Mouse (Mus musculus) midbrain, postnatal 0 days (tissue): ENCODE measurements around the gene Stkld1. TPM values are rescaled to one million over a fixed set of nuclear protein-coding genes. Genes with fewer than 3 reads are reported as not detected.

Experiments
- ATAC-seq: fragments of 200-750 bp; cut with Nextera tagmentation; 2 replicates; pipeline ENCODE4 v1.8.0; 2017; ENCODE audit warnings: moderate number of reproducible peaks, mild to moderate bottlenecking, moderate TSS enrichment, moderate library complexity; ENCODE audit not compliant: low FRiP score
- DNase-seq: peaks from one replicate; pipeline ENCODE4 v3.0.0-alpha.2; 2015; ENCODE audit warnings: low spot score
- H3K27ac ChIP-seq: fragments of 300-500 bp; sonication (generic); 2 replicates; pipeline ENCODE4 v1.5.1; 2014; ENCODE audit warnings: low read depth, mild to moderate bottlenecking, low read length, mixed read lengths
- H3K27me3 ChIP-seq: fragments of 300-500 bp; sonication (generic); 2 replicates; pipeline ENCODE4 v1.6.1; 2014; ENCODE audit warnings: low read length, control low read depth, mixed read lengths; ENCODE audit not compliant: insufficient read depth
- H3K36me3 ChIP-seq: fragments of 300-500 bp; sonication (generic); 2 replicates; pipeline ENCODE4 v1.6.1; 2014; ENCODE audit warnings: low read length, control low read depth, mixed read lengths; ENCODE audit not compliant: insufficient read depth
- H3K4me1 ChIP-seq: fragments of 300-500 bp; sonication (generic); 2 replicates; pipeline ENCODE4 v1.6.1; 2014; ENCODE audit warnings: mild to moderate bottlenecking, control low read depth, antibody characterized with exemption, low read length, mixed read lengths; ENCODE audit not compliant: insufficient read depth
- H3K4me2 ChIP-seq: fragments of 300-500 bp; sonication (generic); 2 replicates; pipeline ENCODE4 v1.6.1; 2014; ENCODE audit warnings: low read depth, mild to moderate bottlenecking, low read length, mixed read lengths; ENCODE audit not compliant: poor library complexity, severe bottlenecking
- H3K4me3 ChIP-seq: fragments of 300-500 bp; sonication (generic); 2 replicates; pipeline ENCODE4 v1.5.1; 2014; ENCODE audit warnings: low read depth, mild to moderate bottlenecking, low read length, moderate library complexity
- H3K9ac ChIP-seq: fragments of 300-500 bp; sonication (generic); replicated peaks from 2 replicates; pipeline ENCODE4 v1.6.1; 2014; ENCODE audit warnings: mild to moderate bottlenecking, low read length, moderate library complexity, mixed read lengths; ENCODE audit not compliant: poor library complexity, severe bottlenecking
- H3K9me3 ChIP-seq: fragments of 300-500 bp; sonication (generic); 2 replicates; pipeline ENCODE4 v1.6.1; 2016; ENCODE audit warnings: low read length, control low read depth
- CTCF ChIP-seq: IDR thresholded peaks from 2 replicates; pipeline ENCODE4 v1.5.1; 2016; ENCODE audit warnings: antibody characterized with exemption, mild to moderate bottlenecking
- WGBS: fragments of 180-500 bp; shearing (Covaris S2); extraction: QIAGEN DNeasy Blood & Tissue Kit; methylation state at CpG from one replicate; pipeline ENCODE4 v1.1.7; 2014; 5-methylcytosine and 5-hydroxymethylcytosine counted together
- polyA plus RNA-seq: library from polyadenylated mRNA; unstranded; fragments of >200 nt; fragmentation: Nextera tagmentation; extraction: Ambion mirVana; gene quantifications from 2 replicates; pipeline ENCODE4 v1.2.1, GENCODE M21; 2015
- total RNA-seq: library from RNA; depleted of rRNA; stranded (reverse); fragments of >200 nt; gene quantifications from 2 replicates; pipeline ENCODE4 v1.2.3, GENCODE M21; 2014

The Stkld1 gene
- total and polyA plus RNA-seq, 2 experiments from 2014 or later, result 0.11 to 0.33 TPM

- TF ChIP-seq CTCF, result peak; percentile 57
- Histone ChIP-seq H3K4me1 (peaks cover 14% of the 10 kb centered on the region; the same call in 1 of the 2 replicates), H3K27ac (peak overlapping the region; percentile 94; the same call in 1 of the 2 replicates), H3K27me3 (no peaks in the 10 kb centered on the region), H3K9me3 (no peaks in the 10 kb centered on the region), H3K4me3 (peak overlapping the region; percentile 83), H3K36me3 (peaks cover 44% of the 10 kb centered on the region), H3K4me2 (peak overlapping the region; percentile 82), H3K9ac (peak overlapping the region; percentile 77)
- ATAC-seq (no peak), DNase-seq (no peak)
Observed at GRCm38 (mm10) chr2:26909387-26909784, 24.5 kb upstream of the Stkld1 start.

- H3K36me3 ChIP-seq, result peaks cover 44% of the 10 kb centered on the region
- WGBS, result under 1% methylated on average over 61 of the region's 74 CpGs
- TF ChIP-seq CTCF, result no peak
- peak within 1 kb of the TSS; percentile 83 for H3K4me3 ChIP-seq
- H3K4me1 ChIP-seq, result peaks cover 17% of the 10 kb centered on the region
- H3K27ac ChIP-seq, result peak within 1 kb of the TSS; percentile 94
- DNase-seq (peak; percentile 99), ATAC-seq (peak; percentile 90)
- H3K4me2 ChIP-seq, result peak within 1 kb of the TSS; percentile 96
- peak within 1 kb of the TSS; percentile 94 for H3K9ac ChIP-seq
- no peaks in the 10 kb centered on the region for H3K9me3 ChIP-seq
- H3K27me3 ChIP-seq, result no peaks in the 10 kb centered on the region
Observed at GRCm38 (mm10) chr2:26910124-26910993, 23.5 kb upstream of the Stkld1 start, which contains the start of the genes Med22 and Rpl7a. Med22 (minus strand) TSS chr2:26910677. Rpl7a (plus strand) TSS chr2:26910764.

GRCm38 (mm10) chr2:26910994-26911765 is 22.7 kb upstream of the Stkld1 start:
- peak overlapping the region; percentile 94 for H3K27ac ChIP-seq
- H3K4me1 ChIP-seq, result peaks cover 22% of the 10 kb centered on the region
- H3K9me3 ChIP-seq, result no peaks in the 10 kb centered on the region
- H3K27me3 ChIP-seq, result no peaks in the 10 kb centered on the region
- DNase-seq, result peak; percentile 85
- H3K9ac ChIP-seq, result peak overlapping the region; percentile 94
- peak overlapping the region; percentile 96 for H3K4me2 ChIP-seq
- H3K36me3 ChIP-seq, result peaks cover 37% of the 10 kb centered on the region
- peak; percentile 76 for ATAC-seq
- under 1% methylated on average over 33 of the region's 37 CpGs for WGBS
- peak overlapping the region; percentile 83 for H3K4me3 ChIP-seq
- no peak for TF ChIP-seq CTCF

GRCm38 (mm10) chr2:26912253-26912770 is 21.5 kb upstream of the Stkld1 start:
- DNase-seq, result no peak
- ATAC-seq, result no peak
- Histone ChIP-seq H3K27ac (no peak overlapping the region), H3K27me3 (no peaks in the 10 kb centered on the region), H3K9ac (0 out of 2 replicates have a peak overlapping the region, but pooled peaks have one; percentile 94), H3K9me3 (no peaks in the 10 kb centered on the region), H3K36me3 (peaks cover 29% of the 10 kb centered on the region), H3K4me2 (peak overlapping the region; percentile 96; the same call in 1 of the 2 replicates), H3K4me3 (peak overlapping the region; percentile 83; the same call in 1 of the 2 replicates), H3K4me1 (peaks cover 26% of the 10 kb centered on the region)
- 74% methylated on average over 5 of the region's 5 CpGs for WGBS
- TF ChIP-seq CTCF, result no peak

DNA sequence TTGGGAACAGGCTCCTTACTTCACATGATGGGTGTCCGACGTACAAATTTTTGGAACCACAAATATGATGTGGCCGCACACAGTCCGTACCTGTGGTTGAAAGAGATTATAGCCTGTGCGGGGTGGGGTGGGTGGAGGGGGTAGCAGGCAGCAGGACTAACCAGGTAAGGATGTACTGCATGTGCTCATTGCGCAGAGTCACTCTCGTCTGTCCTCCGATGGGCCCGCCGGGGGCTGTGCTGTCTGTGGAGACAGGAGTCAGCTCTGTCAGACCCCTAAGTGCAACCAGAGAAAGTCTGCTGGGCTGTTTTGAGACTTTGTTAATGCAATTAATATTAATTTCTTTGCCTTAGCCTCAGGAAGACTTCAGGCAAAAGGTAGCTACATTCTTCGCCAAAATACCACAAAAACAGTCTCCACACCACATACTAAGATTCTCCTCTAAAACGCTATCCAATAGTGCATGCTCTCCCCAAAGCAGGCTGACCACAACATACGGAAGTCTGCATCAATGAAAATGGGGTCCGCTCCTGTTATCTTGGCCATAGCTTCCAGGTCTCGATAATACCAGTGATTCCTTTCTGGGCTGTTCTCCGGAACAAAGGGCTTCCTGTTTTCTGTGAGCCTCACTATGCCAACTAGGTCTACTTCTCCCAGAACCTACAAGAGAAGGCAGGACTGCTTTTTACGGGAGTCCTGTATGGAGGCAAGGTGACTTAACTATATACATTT is 20.3 kb upstream of the Stkld1 start:
- H3K4me1 ChIP-seq, result peaks cover 34% of the 10 kb centered on the region
- WGBS, result 86% methylated on average over 17 of the region's 17 CpGs
- H3K4me2 ChIP-seq, result no peak overlapping the region
- no peak overlapping the region for H3K27ac ChIP-seq
- peaks cover 28% of the 10 kb centered on the region for H3K36me3 ChIP-seq
- no peak overlapping the region for H3K4me3 ChIP-seq
- ATAC-seq, result no peak
- H3K27me3 ChIP-seq, result no peaks in the 10 kb centered on the region
- TF ChIP-seq CTCF, result no peak
- DNase-seq, result no peak
- H3K9ac ChIP-seq, result no peak overlapping the region
- no peaks in the 10 kb centered on the region for H3K9me3 ChIP-seq
